Mouse (Mus musculus) gastrocnemius, adult 8-10 months (tissue): ENCODE measurements around the gene Filip1. TPM values are rescaled to one million over a fixed set of nuclear protein-coding genes. Genes with fewer than 3 reads are reported as not detected.

Experiments
- DNase-seq, 2 experiments: peaks; one replicate each; pipeline ENCODE4 v3.0.0; 2022; ENCODE audit warnings: low spot score in 2 of 2
- total RNA-seq, 4 experiments: library from RNA; stranded (reverse); gene quantifications; 2 replicates each; pipeline ENCODE4 v1.2.4; 2022

Gene Filip1
- total RNA-seq, 4 experiments from 2014 or later = 92.2 to 133 (median 106) TPM

DNA sequence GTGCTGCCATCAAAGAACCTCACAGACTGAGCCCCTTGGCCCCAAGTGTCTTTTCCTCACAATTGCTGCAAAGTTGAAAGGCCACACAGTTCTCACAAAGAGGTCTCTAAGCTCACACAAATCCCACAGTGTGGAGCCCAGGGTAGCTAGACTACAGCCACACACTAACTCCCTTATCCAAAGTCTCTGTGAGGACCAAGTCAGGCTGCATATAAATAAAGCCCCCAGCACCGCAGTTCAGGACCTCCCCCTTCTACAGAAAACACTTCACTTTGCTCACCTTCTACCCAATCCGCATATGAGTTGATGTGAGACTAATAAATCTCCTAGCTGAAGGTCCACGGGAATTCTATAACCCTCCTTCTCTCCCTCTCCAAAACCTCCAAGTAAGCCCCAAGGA, 228.2 kb downstream of the Filip1 start:
- no peak for DNase-seq

DNA sequence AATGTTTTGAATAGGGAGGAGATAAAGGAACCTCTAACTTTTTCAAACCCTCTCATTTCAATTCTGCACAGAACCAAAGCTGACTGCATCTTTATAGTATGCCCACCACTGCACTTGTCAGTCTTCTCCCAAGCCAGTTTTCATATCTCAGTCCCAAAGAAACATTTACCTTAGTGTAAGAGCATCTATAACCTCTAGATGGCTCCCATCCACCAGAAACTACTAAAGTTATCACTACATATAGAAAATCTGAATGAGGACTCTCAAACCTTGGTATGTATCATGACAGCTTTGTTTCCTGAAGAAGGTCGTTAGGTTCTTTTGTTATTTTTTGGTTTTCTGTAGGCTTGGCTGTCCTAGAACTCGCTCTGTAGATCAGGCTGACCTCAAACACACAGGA, 233.3 kb downstream of the Filip1 start:
- DNase-seq = no peak

DNA sequence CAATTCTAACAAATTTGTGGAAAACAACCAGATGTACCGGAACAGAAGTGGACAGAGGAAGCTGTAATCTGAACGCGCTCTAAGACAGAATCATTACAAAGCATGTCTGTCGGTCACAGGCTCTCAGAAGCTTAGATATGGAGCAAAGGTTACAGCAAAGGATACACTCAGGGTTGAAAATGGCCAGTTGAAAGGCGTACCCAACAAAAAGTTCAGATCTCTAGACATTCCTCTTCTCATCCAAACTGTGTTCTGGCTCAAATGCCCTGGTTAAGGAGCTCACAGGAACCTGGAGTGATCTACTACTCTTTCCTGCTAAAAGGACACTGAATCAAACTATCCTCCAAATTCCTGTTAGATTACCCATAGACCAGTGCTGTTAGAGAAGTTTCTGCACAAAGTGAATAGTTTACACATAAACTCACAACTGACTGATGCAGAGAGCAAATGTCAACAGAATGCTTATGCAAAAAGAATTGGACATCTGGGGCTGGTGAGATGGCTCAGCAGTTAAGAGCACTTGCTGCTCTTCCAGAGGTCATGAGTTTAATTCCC, 245.6 kb downstream of the Filip1 start:
- DNase-seq = no peak

DNA sequence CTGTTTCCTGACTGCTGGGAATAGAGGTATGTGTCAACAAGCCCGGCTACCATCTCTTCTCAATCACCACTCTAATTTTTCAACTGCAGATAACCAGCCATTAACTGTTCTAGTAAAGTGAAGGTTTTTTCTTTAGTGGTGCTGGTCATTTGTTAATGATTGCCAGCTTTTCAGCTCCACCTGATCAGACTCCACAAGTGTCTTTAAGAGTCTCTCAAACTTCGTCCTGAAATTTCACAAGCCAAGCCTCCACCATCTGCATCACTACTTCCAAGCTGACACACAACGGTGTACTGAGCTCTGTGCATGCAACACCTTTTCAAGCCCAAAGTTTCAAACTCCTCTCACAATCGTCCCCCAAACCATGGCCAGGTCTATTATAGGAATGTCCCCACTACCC, 247.3 kb downstream of the Filip1 start:
- no peak for DNase-seq

Other genes with a start within 250 kb of the Filip1 start
- gene Tmem30a, start 219.3 kb downstream of the Filip1 start, total RNA-seq = 10 to 100 TPM; 64.3 to 86.5 (median 70.3) TPM
- gene Senp6, start 54.1 kb upstream of the Filip1 start, total RNA-seq = 10 to 100 TPM; 56.7 to 70.5 (median 62.9) TPM
- gene Myo6, start 152.2 kb upstream of the Filip1 start, total RNA-seq = 10 to 100 TPM in 1 of 4 experiments, 1 to 10 TPM in 3; 5.2 to 10.1 (median 7.6) TPM